Mouse (Mus musculus) adrenal gland, postnatal 10 days (tissue): ENCODE measurements at regions not wholly inside any gene's neighbourhood (a gene's known extent, or its start where the extent isn't known, plus 50 kb on each side); places are given as distances from the start of the nearest gene placed in this dataset.
A peak's percentile ranks its signal among the peaks of the same experiment; 100 is the strongest.
"Not testable (repeated sequence)": the region's sequence is repeated elsewhere in the genome, so short reads cannot be mapped to it uniquely, and the experiment has no call there.

Experiments used
- DNase-seq: peaks from one replicate; pipeline ENCODE4 v3.0.0; 2021; ENCODE audit warnings: mixed read lengths

DNA sequence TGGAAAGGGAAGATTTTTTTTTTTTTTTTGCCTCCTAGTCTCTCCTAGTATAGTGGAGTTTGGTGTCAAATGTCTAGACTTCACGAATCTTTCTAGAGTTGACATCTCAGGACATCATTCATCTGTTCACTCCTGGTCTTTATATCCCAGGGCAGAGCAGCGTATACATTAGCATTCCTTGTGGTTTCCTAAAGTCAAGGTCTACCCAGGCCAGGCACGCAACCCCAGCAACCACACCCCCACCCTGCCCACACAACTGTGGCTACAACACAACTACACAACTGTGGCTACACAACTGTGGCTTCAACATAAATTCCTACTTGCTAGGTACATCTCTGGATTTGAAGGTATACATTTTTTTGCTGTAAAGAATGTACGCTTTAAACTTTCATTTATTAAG lies 122.2 kb downstream of the Ppp1r3a start:
- DNase-seq = no peak

DNA sequence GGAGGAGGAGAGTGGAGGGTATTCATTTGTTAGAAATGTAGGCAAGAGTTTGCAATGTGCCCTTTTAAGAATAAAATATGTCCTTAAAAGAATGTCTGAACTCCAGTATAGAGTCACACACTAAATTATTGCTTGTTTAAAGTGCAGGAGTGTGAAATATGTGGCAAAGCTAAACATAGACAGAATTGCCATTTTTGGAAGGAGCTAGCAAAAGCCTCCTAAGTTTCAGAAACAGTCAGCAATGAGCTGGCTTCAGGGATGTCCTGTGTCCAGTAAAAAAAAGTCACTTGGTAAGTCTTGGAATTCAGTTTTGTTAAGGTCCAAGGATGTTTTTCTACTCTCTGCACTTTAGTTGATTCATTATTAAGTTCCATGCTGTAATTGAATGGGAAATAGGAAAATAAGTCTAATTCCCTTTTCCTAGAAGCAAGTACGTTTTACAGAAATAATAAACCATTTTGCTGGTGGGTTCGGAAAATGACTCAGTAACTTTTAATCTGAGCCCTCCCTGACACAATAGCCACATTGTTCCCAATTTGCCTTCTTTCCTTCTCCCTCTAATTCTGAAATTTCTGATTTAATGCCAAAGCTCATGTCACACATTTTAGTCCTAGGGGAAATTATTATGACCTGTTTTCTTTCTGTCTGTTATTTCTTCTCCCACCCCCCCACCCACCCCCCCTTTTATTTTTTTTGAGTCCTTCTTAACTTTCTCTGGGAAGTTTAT lies 123.2 kb downstream of the Ppp1r3a start:
- no peak for DNase-seq

DNA sequence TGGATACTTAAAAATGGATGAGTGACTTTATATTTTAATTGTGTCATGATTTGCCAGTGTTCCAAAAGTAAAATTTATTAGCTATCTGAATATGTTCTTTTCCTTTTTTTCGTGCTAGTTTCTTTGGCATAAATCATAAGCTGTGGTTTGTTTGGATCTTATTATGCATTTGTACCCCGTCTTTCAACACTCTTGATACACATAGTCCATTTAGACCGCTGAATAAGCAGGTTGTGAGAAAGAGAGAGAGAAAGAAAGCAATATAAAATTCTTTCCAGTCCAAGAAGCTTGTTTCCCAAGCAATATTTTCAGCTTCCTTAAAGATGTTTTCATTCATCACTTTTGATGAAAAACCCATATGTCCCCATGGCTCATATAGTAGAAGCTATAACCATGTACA lies 138.4 kb downstream of the Ppp1r3a start:
- DNase-seq = no peak

DNA sequence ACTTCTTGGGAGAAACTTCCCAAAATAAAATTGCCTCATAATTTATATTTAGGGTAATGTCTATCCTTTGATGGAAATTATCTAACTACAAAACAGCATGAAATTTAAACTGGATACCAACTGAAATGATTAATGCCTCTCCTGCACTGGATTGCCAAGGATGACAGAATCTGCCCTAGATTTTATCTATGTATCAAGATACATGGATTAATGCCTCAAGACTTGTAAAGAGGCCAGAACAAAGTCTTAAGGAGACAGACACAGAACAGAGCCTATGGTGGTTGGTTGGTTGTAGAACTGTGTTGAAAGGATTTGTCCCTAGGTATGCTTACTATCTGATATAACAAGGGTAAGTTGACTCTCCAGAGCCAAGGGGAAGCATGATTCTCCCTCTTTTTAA lies 147.0 kb downstream of the Ppp1r3a start:
- no peak for DNase-seq

DNA sequence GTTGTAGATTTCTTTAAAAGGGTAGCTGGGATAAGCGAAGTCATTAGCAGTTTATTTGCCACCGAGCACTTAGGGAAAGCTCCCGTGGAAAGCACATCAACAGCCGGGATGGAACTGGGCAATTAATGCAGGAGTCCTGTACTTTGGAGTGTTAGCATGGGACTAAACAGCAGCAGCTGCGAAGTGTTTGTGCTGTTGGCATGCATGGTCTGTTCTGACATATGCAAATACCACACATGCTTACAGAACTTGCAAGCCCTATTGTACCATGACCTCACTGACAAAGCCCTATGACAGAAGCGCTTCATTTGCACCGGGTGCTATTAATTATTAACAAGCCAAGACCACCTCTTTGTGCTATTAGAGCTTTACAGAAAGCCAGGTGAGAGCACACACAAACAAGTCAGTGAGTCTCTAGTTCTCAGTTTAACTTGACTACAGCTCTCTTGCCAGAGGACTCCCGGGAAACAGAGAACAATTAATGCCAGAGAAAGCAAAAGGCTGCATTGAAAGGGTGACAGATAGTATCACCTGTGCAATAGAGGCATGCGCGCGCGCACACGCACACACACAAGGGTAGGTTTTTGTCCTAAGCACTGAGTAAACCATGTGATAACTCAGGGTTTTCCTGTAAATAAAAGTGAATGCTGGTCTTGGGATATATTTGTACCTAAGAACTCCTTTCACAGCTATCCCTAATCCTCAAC lies 154.4 kb downstream of the Ppp1r3a start:
- no peak for DNase-seq

DNA sequence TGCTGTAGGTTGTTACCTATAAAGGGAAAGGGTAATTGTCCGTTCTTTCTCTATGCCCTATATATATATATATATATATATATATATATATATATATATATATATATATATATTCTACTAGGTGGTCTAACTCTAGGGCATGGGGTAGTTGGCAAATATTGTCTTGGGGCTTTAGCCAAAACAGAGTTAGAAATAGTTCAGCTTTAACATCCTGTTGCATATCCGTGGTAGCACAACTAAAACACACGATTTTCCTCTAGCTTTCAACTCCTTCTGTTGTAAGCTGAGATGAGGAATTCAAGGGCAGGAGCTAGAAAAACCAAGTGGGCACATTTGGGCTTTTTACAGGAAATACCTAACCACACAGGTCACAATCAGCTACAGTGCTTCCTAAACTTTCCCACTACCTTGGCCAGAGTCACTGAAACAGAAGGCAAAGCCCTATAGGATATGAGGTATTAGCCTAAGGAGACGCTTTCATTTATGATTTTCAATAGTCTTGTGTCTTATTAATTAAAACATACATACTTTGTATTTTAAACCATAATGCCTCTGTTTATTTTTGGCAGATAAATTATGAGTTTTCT lies 158.1 kb downstream of the Ppp1r3a start:
- no peak for DNase-seq

DNA sequence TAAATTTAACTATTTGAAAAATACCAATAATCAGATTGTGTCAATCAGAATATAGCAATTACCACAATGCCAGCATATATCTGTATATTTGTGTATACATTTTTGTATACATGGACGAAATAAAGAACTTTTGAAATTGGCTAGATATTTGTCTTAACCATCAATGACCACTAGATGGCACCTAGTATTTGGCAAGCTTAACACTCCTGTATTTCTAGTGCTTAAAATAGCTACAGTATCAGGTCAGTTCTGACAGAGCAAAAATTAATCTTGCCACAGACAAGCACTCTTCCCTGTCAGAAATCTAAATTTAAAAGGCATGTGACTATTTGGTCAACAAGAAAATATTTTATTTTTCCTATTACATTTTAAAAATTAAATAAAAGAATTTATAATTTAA lies 169.2 kb downstream of the Ppp1r3a start:
- DNase-seq = no peak

DNA sequence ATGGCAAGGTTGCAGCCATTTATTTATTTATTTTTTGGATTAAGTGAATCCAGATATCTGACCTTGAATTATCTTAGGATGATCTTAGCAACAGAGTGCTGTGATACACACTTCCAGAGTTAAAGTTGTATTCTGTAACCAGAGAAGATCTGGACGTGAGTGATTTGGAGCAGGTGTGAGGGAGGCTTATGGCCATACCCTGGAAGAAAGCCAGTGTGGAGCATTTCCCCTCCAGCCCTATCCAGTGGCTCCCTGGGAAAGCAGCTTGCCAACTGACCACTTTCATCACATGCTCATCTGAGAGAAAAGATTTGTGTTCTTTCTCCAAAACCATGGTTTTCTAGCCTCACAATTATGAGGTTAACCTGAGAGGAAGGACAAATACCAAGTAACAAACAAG lies 171.2 kb downstream of the Ppp1r3a start:
- DNase-seq = no peak

DNA sequence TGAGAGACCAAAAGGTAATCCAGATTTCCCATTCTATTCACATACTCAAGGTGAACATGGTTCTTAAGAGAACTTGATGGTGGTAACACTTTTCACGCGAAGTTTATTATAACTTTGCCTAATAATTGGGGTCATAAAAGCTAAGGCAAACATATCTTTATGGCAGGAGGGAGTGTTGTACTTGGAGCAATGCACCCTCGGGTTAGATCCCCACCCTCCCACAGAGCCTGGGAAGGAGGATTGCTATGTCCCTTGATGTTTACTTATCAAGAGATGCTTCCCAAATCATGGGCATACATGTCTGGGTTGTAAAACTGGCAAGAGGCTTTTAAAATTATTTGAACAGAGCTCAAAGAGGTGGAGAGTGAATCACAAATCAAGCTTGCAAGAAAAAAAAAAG lies 180.5 kb downstream of the Ppp1r3a start:
- no peak for DNase-seq

DNA sequence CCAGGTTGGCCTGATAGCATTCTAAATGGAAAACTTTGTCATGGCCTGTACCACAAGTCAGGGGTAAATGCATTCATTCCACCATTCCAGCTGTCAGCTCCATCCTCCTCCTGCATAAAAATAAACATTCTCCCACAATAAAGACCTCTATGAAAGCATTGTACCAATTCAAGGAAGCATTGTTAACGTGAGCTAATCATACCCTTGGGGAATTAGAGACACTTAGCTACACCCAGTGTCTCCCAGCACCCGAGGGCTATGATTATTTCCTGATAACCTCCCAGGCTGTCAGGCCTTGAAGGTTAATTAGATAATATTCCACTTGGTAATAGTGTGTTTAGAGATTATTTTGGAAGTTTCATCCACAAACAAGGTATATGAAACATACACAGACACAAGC lies 182.1 kb downstream of the Ppp1r3a start:
- DNase-seq = no peak

DNA sequence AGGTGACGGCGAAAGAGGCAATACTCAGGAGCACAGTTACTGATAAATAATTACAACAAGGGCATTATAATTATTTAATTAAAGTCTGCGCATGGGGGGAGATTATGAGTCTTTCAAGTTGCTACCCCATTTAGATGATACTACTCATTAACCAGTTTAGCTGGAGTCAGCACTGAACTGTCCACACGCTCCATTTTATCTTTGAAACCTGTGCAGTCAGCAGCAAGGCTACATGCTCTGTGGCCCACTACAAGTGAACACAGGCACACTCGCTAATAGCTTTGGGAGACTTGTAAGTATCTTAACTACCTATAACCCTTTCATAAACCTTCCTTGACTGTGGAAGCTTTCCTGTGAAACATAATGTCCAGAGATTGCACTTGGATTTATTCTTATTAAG lies 214.7 kb downstream of the Ppp1r3a start:
- DNase-seq = no peak

DNA sequence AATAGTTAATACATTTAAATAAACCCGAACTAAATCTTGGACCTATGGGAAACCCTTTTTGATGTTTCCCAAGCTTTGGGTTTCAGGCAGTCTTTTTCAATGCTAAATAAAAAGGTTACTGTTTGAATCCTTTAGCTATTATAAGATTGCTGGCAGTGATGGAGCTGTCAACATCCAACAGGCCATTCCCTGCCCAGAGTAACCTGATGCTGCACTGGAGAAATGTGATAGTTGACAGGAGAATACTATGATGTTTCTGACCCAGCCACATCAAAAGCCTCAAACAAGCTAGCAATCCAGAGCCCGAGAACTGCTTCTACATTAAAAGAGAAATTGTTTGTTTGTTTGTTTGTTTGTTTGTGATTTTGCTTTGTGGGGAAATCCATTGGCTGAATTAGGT lies 226.0 kb downstream of the Ppp1r3a start:
- DNase-seq = no peak

DNA sequence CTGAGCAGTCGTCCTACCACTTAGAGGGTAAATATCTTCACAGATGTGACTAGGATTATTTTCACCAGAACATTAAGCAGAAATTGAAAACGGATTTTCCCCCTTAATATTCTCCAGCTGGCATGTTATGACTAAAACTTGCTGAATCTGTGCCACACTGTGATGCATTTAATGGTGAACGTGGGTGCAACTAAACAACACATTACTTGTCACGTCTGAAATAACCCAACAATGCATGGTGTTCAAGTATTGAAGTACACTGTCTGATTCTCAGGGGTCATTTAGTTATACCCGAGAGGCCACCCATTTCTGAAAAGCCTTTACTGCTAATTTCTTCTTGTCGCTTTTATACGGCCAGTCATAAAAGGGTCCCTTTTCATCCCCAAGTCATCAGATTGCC lies 226.5 kb downstream of the Ppp1r3a start:
- DNase-seq = no peak

DNA sequence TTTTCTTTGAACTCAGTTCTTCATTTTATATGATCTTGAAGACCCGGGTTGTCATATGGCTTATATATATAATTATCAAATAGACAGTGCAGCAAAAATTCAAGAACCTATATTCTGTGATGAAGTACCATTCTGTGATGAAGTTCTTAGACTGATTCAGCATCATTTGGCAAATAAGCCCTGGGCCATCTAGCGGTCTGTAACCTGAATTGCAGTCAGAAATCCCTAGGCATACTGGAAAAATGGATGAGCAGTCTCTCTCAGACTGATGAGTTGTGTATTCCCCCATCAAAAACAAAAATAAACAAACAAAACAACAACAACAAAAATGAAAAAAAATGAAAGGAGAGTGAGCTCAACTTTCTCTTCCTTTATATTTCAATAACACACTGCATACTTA lies 232.3 kb downstream of the Ppp1r3a start:
- no peak for DNase-seq

DNA sequence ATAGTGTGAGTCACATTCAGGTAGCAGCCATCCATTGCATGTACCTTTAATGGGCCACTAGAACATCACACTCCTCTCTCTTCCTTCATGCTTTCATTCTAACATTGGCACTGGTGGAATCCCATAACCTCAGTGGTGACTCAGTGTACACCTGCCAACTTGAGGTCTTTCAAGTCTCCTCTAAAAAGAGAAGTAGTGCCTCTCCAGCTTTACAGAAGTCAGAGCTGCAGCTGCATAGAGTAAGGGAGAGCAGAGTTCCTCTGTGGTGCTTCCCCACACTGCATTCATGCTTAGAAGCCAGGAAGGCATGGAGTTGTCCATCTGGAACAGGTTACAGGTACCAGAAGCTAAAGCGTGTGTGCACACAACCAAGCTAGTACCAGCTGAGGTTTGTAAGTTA lies 233.8 kb downstream of the Ppp1r3a start:
- DNase-seq = no peak

DNA sequence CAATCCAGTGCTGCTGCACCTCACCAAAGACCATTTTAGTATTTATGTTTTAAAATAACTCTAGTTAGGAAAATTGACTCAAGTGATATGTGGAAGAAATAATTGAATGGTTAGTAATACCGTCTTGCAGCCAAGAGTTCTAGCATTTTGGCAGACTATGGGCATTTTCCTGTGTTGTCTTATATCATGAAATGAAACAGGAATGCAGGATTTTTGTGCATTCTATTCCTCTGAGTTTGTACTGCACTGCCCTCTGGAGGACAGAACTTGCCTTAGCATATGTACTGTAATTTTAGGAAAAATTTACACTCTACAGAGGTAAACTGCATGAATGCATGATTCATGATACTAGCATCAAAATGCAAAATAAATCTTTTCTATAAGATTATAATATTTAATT lies 250.9 kb downstream of the Ppp1r3a start:
- DNase-seq = peak; percentile 39

DNA sequence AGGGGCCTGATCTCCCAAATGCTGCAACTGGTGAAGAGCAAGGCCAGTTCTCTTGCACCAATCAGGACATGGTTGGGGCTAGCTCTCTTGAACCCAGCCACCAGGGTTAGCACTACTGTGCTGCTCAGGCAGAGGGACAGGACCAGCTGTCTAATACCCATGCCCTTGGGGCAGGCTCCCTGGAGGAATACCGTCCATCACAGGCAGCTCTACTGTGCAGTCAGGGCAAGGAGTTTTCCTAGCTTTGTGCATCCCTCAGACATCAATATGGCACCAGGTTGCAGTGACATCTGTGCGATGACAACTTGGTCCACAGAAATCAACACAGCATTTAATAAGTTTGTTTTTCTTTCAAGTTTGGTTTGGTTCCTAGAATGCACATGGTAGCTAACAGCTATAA lies 254.4 kb downstream of the Ppp1r3a start:
- no peak for DNase-seq

DNA sequence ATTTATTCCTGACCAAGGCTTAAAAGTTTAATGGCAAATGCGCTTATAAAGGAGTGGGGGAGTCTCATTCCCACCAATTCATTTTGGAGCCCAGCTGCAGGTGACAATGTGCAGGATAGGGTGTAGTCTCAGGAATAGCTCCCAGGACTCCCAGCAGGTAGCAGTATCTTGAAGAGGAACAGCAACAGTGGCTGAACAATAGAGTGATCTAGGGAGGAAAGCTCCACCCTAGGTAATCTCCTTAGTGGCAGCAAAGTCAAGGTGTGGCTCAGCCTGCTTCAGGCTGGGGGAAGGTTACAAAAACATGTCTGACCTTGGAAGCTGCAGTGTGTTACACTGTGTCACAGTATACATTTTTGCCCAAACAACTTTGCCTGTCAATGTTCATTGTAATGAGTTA lies 255.2 kb downstream of the Ppp1r3a start:
- not testable (repeated sequence) for DNase-seq

DNA sequence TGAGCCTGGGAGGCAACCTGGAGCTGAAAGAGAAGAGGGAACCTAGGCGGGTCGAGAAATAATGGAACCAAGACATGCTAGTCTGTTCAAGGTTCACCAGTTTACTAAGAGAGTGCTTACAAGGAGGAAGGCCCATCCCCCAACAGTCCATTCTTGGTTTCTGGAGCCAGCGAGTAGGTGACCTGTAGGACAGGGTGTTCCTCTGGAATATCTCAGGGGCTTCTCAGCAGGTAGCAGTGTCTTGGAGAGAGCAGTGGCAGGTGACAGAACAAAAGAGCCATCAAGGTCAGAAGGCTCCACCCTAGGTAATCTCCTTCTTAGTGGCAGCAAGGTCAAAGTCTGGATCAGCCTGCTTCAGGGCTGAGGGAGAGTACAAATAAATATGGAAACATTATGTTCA lies 268.4 kb downstream of the Ppp1r3a start:
- DNase-seq = not testable (repeated sequence)

DNA sequence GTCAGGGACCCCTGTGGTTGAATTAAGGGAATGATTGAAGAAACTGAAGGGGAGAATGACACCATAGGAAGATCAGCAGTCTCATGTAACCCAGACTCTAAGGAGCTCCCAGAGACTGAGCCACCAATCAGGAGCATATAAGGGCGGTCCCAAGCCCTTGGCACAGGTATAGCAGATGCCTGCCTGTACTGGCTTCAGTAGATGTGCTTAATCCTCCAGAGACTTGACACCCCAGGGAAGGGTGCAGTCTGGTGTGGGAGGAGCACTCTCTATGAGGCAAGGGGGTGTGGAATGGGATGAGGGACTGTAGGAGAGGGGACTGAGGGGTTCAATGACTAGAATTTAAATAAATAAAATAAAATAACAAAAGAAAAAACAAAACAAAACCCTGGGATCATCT lies 298.7 kb downstream of the Ppp1r3a start:
- DNase-seq = no peak

DNA sequence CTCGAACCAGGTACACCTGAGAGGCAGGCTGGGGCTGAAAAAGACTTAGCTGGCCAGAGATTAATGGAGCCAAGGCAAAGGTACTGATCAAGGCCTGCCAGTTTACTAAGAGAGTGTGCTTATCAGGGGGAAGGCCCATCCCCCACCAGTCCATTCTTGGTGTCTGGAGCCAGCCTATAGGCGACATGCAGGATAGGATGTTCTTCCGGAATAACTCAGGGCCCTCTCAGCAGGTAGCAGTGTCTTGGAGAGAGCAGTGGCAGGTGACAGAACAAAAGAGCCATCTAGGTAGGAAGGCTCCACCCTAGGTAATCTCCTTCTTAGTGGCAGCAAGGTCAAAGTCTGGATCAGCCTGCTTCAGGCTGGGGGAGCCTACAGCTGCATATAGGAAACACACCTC lies 301.8 kb downstream of the Ppp1r3a start:
- not testable (repeated sequence) for DNase-seq

DNA sequence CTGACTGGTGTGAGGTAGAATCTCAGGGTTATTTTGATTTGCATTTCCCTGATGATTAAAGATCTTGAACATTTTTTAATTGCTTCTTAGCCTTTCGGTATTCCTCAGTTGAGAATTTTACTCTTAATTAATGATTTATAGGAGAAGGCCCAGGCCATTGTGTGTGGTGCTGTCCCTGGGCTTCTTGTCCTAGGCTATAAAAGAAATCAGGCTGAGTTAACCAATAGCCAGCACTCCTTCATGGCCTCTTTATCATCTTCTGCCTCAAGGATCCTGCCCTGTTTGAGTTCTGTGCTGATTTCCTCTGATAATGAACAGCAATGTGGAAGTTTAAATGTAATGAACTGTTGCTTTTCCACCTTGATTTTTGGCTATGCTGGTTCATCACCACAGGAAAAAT lies 323.3 kb downstream of the Ppp1r3a start:
- DNase-seq = no peak

DNA sequence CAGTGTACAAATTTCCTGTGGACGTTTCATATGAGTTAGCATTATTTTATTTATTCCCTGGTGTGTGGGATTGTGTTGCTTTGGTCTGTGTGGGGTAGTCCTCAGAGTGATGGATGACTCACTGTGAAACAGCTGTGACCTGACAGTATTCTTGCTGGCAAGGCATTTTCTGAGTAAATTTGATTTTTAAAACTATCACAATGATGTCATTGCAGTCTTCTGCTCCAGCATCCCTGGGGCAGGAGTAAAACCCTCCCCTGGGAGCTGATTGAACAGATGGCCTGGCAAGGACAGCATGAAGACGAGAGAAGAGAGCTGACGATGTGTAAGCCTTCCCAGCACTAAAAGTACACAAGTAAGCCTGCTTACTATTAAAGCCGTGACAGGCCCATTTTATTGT lies 345.3 kb downstream of the Ppp1r3a start:
- no peak for DNase-seq

DNA sequence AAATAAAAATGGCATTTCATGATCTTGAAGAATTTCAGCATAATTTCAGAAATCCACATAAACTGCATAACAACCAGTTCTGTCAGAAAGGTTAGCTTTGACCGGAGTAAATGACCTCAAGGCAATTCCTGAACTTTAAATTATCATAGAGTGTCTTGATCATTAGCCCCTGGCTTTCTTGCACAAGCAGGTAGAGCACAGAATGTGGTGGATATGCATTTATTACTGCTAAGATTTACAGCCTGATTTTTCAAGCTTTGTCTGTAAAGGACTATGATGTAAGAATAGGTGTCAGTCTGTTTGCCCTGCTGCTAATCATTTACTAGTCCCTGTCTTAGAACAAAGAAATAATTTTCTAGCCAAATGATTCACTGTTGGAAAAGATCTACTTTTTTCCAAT lies 347.3 kb downstream of the Ppp1r3a start:
- DNase-seq = no peak
